Comparison of ENCODE assay signal across 32 mouse cellular contexts in the genomic region with DNA sequence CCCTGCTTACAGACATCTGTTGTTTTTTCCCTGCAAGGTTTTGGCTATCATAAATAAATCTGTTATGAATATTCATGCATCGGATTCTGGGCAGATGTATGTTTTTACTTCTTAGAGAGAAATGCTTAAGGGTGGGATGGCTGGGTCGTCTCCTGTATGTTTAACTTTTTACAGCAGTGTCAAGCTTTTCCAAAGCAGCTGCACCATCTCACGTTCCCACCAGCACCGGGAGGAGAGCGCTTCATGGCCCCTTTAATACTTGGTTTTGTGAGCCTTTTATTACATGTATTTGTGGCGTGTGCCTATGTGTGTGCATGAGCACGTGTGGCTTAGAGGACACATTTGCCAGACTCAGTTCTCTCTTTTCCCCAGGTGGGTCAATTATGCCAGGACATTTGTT. TPM values are rescaled to one million over a fixed set of nuclear protein-coding genes. Genes with fewer than 3 reads are reported as not detected.
"Had no signal": no experiment of that assay in that cellular context is flagged by ENCODE, and none has a peak within 500 bp of the region (broad histone marks: within the 10 kb centered on the region; RNA-seq: fewer than 3 reads in every experiment).

No protein-coding gene starts in this region.

- ATAC-seq: forebrain, embryonic 13.5 days; forebrain, embryonic 14.5 days; forebrain, embryonic 15.5 days; forebrain, embryonic 16.5 days; forebrain, postnatal 0 days had no signal

- H3K9ac ChIP-seq: embryonic facial prominence, embryonic 12.5 days; embryonic facial prominence, embryonic 13.5 days; embryonic facial prominence, embryonic 15.5 days; forebrain, embryonic 12.5 days; forebrain, embryonic 13.5 days; forebrain, embryonic 15.5 days; forebrain, postnatal 0 days had no signal

- H3K27me3 ChIP-seq: embryonic facial prominence, embryonic 12.5 days; embryonic facial prominence, embryonic 13.5 days; embryonic facial prominence, embryonic 15.5 days; forebrain, embryonic 12.5 days; forebrain, embryonic 13.5 days; forebrain, embryonic 15.5 days had no signal

- DNase-seq: cerebellum, adult 18-20 months; cerebellum, adult 2 months; cerebellum, adult 8-10 months; cerebellum, adult 9-10 months; cerebellum, adult 9-11 months; cerebellum, postnatal 10 days; cerebellum, postnatal 14 days; cerebellum, postnatal 25 days; cerebellum, postnatal 36 days; embryo, embryonic 11 days; forebrain, postnatal 0 days; gastrocnemius, adult 2 months; gastrocnemius, postnatal 10 days; gastrocnemius, postnatal 14 days; gastrocnemius, postnatal 25 days; gastrocnemius, postnatal 36 days; heart, adult 18-20 months had no signal

- H3K36me3 ChIP-seq: embryonic facial prominence, embryonic 10.5 days; embryonic facial prominence, embryonic 12.5 days; embryonic facial prominence, embryonic 13.5 days; embryonic facial prominence, embryonic 15.5 days; forebrain, embryonic 10.5 days; forebrain, embryonic 12.5 days; forebrain, embryonic 15.5 days had no signal

- H3K9me3 ChIP-seq: embryonic facial prominence, embryonic 10.5 days; embryonic facial prominence, embryonic 12.5 days; embryonic facial prominence, embryonic 13.5 days; embryonic facial prominence, embryonic 15.5 days; forebrain, embryonic 10.5 days; forebrain, embryonic 12.5 days; forebrain, embryonic 13.5 days; forebrain, embryonic 15.5 days had no signal

- H3K4me2 ChIP-seq: embryonic facial prominence, embryonic 12.5 days; embryonic facial prominence, embryonic 13.5 days; embryonic facial prominence, embryonic 15.5 days; forebrain, embryonic 12.5 days; forebrain, embryonic 13.5 days; forebrain, embryonic 15.5 days had no signal

- H3K4me3 ChIP-seq: embryonic facial prominence, embryonic 10.5 days; embryonic facial prominence, embryonic 12.5 days; embryonic facial prominence, embryonic 13.5 days; embryonic facial prominence, embryonic 15.5 days; erythroblast, embryonic 14.5 days; forebrain, embryonic 10.5 days; forebrain, embryonic 12.5 days; forebrain, embryonic 13.5 days; forebrain, embryonic 15.5 days; gastrocnemius, adult 2 months had no signal

- H3K4me1 ChIP-seq: embryonic facial prominence, embryonic 15.5 days; forebrain, embryonic 10.5 days; forebrain, embryonic 12.5 days had no signal

- H3K27ac ChIP-seq: embryonic facial prominence, embryonic 10.5 days; embryonic facial prominence, embryonic 12.5 days; embryonic facial prominence, embryonic 13.5 days; embryonic facial prominence, embryonic 15.5 days; forebrain, embryonic 10.5 days; forebrain, embryonic 12.5 days; forebrain, embryonic 13.5 days; forebrain, embryonic 15.5 days; gastrocnemius, adult 2 months had no signal

RNA-seq across cellular contexts. Expression of gene Gm9817, which starts 37.8 kb away (rescaled TPM):
- total RNA-seq: common myeloid progenitor, adult 5-6 weeks; forebrain, postnatal 0 days; granulocyte monocyte progenitor cell, adult 5-6 weeks had no signal
- polyA plus RNA-seq: cerebellum, adult 2 months; embryonic facial prominence, embryonic 10.5 days; embryonic facial prominence, embryonic 11.5 days; embryonic facial prominence, embryonic 12.5 days; embryonic facial prominence, embryonic 13.5 days; erythroblast, embryonic 14.5 days; forebrain, embryonic 10.5 days; forebrain, embryonic 11.5 days; forebrain, embryonic 12.5 days; forebrain, embryonic 13.5 days; forebrain, embryonic 15.5 days; forebrain, embryonic 16.5 days; forebrain, postnatal 0 days had no signal
